Comparison of ENCODE assay signal across 26 mouse cellular contexts in the genomic region with DNA sequence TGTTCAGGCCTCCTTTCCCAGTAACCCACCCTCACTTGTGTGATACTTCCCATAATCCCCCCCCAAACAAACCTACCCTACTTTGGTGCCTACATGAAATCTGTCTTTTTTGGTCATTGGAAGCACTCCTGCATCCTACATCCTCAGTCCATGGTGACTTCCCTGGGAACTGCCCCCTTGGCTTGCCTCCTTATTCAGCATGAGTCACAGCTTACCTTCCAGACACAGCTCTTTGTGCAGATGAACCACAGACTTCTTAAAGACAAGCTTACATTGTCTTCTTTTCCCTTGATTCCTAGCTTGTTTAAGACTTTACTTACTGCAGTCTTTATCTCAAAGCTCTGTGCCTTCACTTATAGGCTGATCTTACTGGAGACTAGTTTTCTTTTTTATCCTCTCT.
"Had no signal": no experiment of that assay in that cellular context is flagged by ENCODE, and none has a peak within 500 bp of the region (broad histone marks: within the 10 kb centered on the region; RNA-seq: fewer than 3 reads in every experiment).

No protein-coding gene starts in this region.

- H3K36me3 ChIP-seq: intestine, embryonic 15.5 days had no signal

- ATAC-seq: hindbrain, embryonic 16.5 days; inflammation-experienced regulatory T-cells, adult 6 months; intestine, embryonic 15.5 days; intestine, postnatal 0 days had no signal

- H3K4me3 ChIP-seq: gastrocnemius, adult 2 months; heart, embryonic 10.5 days; heart, embryonic 12.5 days; hindbrain, embryonic 10.5 days; hindbrain, embryonic 12.5 days; intestine, embryonic 15.5 days; layer of hippocampus, adult 2 months; left cerebral cortex, adult 2 months; limb, embryonic 10.5 days; limb, embryonic 12.5 days had no signal

- H3K4me1 ChIP-seq: heart, embryonic 10.5 days; heart, embryonic 12.5 days; intestine, embryonic 15.5 days; limb, embryonic 10.5 days; limb, embryonic 12.5 days had no signal

- H3K9ac ChIP-seq: heart, embryonic 12.5 days; hindbrain, embryonic 12.5 days; hindbrain, embryonic 14.5 days; intestine, embryonic 15.5 days; limb, embryonic 12.5 days; liver, embryonic 14.5 days had no signal

- H3K9me3 ChIP-seq: heart, embryonic 10.5 days; heart, embryonic 12.5 days; hindbrain, embryonic 10.5 days; hindbrain, embryonic 12.5 days; intestine, embryonic 15.5 days; limb, embryonic 10.5 days; limb, embryonic 12.5 days had no signal

- DNase-seq: gastrocnemius, adult 2 months; gastrocnemius, postnatal 10 days; gastrocnemius, postnatal 25 days; heart, adult 18-20 months; heart, postnatal 10 days; heart, postnatal 4 days; kidney, adult 18-20 months; kidney, adult 8-10 months; kidney, postnatal 10 days; kidney, postnatal 4 days; liver had no signal

- H3K4me2 ChIP-seq: heart, embryonic 12.5 days; hindbrain, embryonic 12.5 days; hindbrain, embryonic 14.5 days; intestine, embryonic 15.5 days; limb, embryonic 12.5 days; liver, embryonic 11.5 days had no signal

- H3K27ac ChIP-seq: gastrocnemius, adult 2 months; heart, embryonic 10.5 days; hindbrain, embryonic 10.5 days; hindbrain, embryonic 12.5 days; hindbrain, embryonic 14.5 days; intestine, embryonic 15.5 days; layer of hippocampus, adult 2 months; left cerebral cortex, adult 2 months; limb, embryonic 10.5 days; limb, embryonic 12.5 days; liver, embryonic 14.5 days had no signal

- H3K27me3 ChIP-seq: heart, embryonic 12.5 days; hindbrain, embryonic 12.5 days; intestine, embryonic 15.5 days; limb, embryonic 12.5 days had no signal
